In genomic region chr4:46665371-46665774, GRCm38 (mm10) we compare ENCODE assay signal across 9 mouse cellular contexts. TPM values are rescaled to one million over a fixed set of nuclear protein-coding genes. Genes with fewer than 3 reads are reported as not detected.
DNase-seq lines count a peak whose midpoint lies in the region; ATAC-seq lines count a peak whose summit lies in the region.
"Had no signal": no experiment of that assay in that cellular context is flagged by ENCODE, and none has a peak within 500 bp of the region (broad histone marks: within the 10 kb centered on the region; RNA-seq: fewer than 3 reads in every experiment).

No protein-coding gene starts in this region.

- 1% methylated on average over 7 of the region's 8 CpGs for WGBS in midbrain, embryonic 10.5 days
- WGBS in midbrain, embryonic 16.5 days, result 1% methylated on average over 5 of the region's 8 CpGs
- WGBS in hindbrain, embryonic 14.5 days, result under 1% methylated on average over 6 of the region's 8 CpGs

- H3K9me3 ChIP-seq in midbrain, embryonic 10.5 days (replicated peaks), result no peaks in the 10 kb centered on the region
- H3K9me3 ChIP-seq in midbrain, embryonic 16.5 days (replicated peaks; ENCODE audit: control insufficient read depth, low read length, poor library complexity, severe bottlenecking), result no peaks in the 10 kb centered on the region
- H3K9me3 ChIP-seq in hindbrain, embryonic 14.5 days (ENCODE audit: control insufficient read depth, low read length), result no peaks in the 10 kb centered on the region
- H3K9me3 ChIP-seq: liver, embryonic 13.5 days had no signal

- H3K4me2 ChIP-seq in midbrain, embryonic 16.5 days (ENCODE audit: low read length), result no peak overlapping the region
- H3K4me2 ChIP-seq in hindbrain, embryonic 14.5 days (replicated peaks), result peak overlapping the region; percentile 54; the same call in 1 of the 2 replicates

- H3K27me3 ChIP-seq in midbrain, embryonic 10.5 days (ENCODE audit: low read depth, poor library complexity, severe bottlenecking), result peaks cover 17% of the 10 kb centered on the region; the same call in 1 of the 2 replicates
- no peaks in the 10 kb centered on the region for H3K27me3 ChIP-seq in midbrain, embryonic 16.5 days (ENCODE audit: control insufficient read depth, insufficient read depth, low read depth, low read length)
- no peaks in the 10 kb centered on the region for H3K27me3 ChIP-seq in hindbrain, embryonic 14.5 days (ENCODE audit: control insufficient read depth, insufficient read depth, low read length)
- H3K27me3 ChIP-seq: liver, embryonic 13.5 days had no signal

- H3K27ac ChIP-seq in midbrain, embryonic 10.5 days (replicated peaks), result peak overlapping the region; percentile 93
- H3K27ac ChIP-seq in midbrain, embryonic 16.5 days (ENCODE audit: low read length), result no peak overlapping the region
- H3K27ac ChIP-seq in hindbrain, embryonic 14.5 days, result no peak overlapping the region
- H3K27ac ChIP-seq: liver, embryonic 13.5 days had no signal

- ATAC-seq in midbrain, embryonic 16.5 days, result no peak
- no peak for ATAC-seq in hindbrain, embryonic 14.5 days (ENCODE audit: low FRiP score)
- no peak for ATAC-seq in activated CD4-positive, CD25-positive, alpha-beta regulatory T cell, adult 4 months

- no peaks in the 10 kb centered on the region for H3K36me3 ChIP-seq in midbrain, embryonic 10.5 days
- peaks cover 8% of the 10 kb centered on the region; the same call in 1 of the 2 replicates for H3K36me3 ChIP-seq in midbrain, embryonic 16.5 days (ENCODE audit: control insufficient read depth, insufficient read depth, low read length)
- H3K36me3 ChIP-seq in hindbrain, embryonic 14.5 days (replicated peaks; ENCODE audit: control insufficient read depth, insufficient read depth), result no peaks in the 10 kb centered on the region
- H3K36me3 ChIP-seq: liver, embryonic 13.5 days had no signal

- DNase-seq in adrenal gland, postnatal 10 days, result peak; percentile 28
- DNase-seq in adrenal gland, adult 8-10 months, result no peak
- peak; percentile 61 for DNase-seq in midbrain, embryonic 10.5 days (ENCODE audit: low spot score)
- DNase-seq in hindbrain, embryonic 14.5 days (ENCODE audit: low spot score), result no peak
- peak; percentile 46 for DNase-seq in retina, postnatal 7 days (ENCODE audit: low read depth, low spot score)
- no peak for DNase-seq in cerebellum, adult 11 months

- peaks cover 43% of the 10 kb centered on the region for H3K4me1 ChIP-seq in midbrain, embryonic 10.5 days
- peaks cover 6% of the 10 kb centered on the region; the same call in 1 of the 2 replicates for H3K4me1 ChIP-seq in midbrain, embryonic 16.5 days (ENCODE audit: control insufficient read depth, insufficient read depth, low read length)
- peaks cover 4% of the 10 kb centered on the region; the same call in 1 of the 2 replicates for H3K4me1 ChIP-seq in hindbrain, embryonic 14.5 days (replicated peaks; ENCODE audit: control insufficient read depth, insufficient read depth, low read length)

- no peak overlapping the region for H3K9ac ChIP-seq in midbrain, embryonic 16.5 days (ENCODE audit: low read depth, low read length)
- H3K9ac ChIP-seq in hindbrain, embryonic 14.5 days, result no peak overlapping the region

- peak overlapping the region; percentile 61 for H3K4me3 ChIP-seq in midbrain, embryonic 10.5 days
- H3K4me3 ChIP-seq in midbrain, embryonic 16.5 days (ENCODE audit: low read depth, low read length), result no peak overlapping the region
- no peak overlapping the region for H3K4me3 ChIP-seq in hindbrain, embryonic 14.5 days (replicated peaks; ENCODE audit: low read length)

RNA-seq across cellular contexts. Expression of gene Tbc1d2, which starts 15.4 kb away (rescaled TPM):
- 1 to 10 TPM; 2.2 to 3.7 TPM for total RNA-seq in adrenal gland, postnatal 10 days (2021)
- 10 to 100 TPM in 1 of 4 experiments, 1 to 10 TPM in 3; 2.6 to 10.5 (median 7.0) TPM for total RNA-seq in adrenal gland, adult 8-10 months (2022)
- 0.65 and 0.76 TPM in 2 replicates for polyA plus RNA-seq in midbrain, embryonic 10.5 days (2016; fragmentation: Nextera tagmentation; extraction: Ambion mirVana)
- 0.65 and 0.82 TPM in 2 replicates for polyA plus RNA-seq in midbrain, embryonic 16.5 days (2015; fragmentation: Nextera tagmentation; extraction: Ambion mirVana)
- polyA plus RNA-seq in hindbrain, embryonic 14.5 days (2014; fragmentation: Nextera tagmentation; extraction: Ambion mirVana), result 0.99 and 1.4 TPM in 2 replicates
- polyA plus RNA-seq in activated CD4-positive, CD25-positive, alpha-beta regulatory T cell, adult 4 months (2017; shearing (Covaris generic)), result under 1 TPM; 0.31 to 0.67 TPM

Comparison
In these comparisons a context has a peak if more than half of its experiments do, and no peak if none do; other contexts are left out.
1. DNase-seq: peak in adrenal gland, postnatal 10 days (single experiment), midbrain, embryonic 10.5 days (single experiment) and retina, postnatal 7 days (single experiment); none in adrenal gland, adult 8-10 months (single experiment), hindbrain, embryonic 14.5 days (single experiment) and cerebellum, adult 11 months (single experiment).